Mouse (Mus musculus) neural tube, embryonic 10.5 days (tissue): Measurements from ENCODE around the gene Cfap20.

Experiments
- DNase-seq: peaks from one replicate; pipeline ENCODE4 v3.0.0-alpha.2; 2017; ENCODE audit warnings: low spot score; ENCODE audit errors: extremely low spot score

Gene Cfap20

GRCm38 (mm10) chr8:95434686-95435439 is at the start of gene Cfap20:
Gene Cfap20, minus strand, starts transcription at chr8:95434869.
- DNase-seq, result peak; percentile 100

DNA sequence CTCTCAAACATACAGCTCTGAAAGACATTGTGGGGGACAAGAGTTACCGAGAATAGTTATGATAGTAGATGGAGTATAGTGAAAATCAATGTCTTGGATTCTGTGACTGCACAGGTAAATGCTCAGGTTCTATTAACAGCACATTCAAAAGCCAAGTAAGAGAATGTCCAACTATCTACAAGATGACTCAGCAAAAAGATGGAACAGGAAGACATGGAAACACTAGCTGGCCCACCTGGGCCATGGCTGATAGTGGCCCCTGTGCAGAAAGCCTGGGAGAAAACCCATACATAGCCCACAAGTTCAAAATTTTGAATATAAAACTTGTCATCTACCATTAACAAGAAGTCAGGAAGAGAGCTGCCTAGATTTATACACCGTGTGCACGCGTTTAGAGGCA is 35.3 kb upstream of the Cfap20 start:
- no peak for DNase-seq

- no peak for DNase-seq
Measured at GRCm38 (mm10) chr8:95468995-95469394, 34.3 kb upstream of the Cfap20 start.

- DNase-seq, result no peak
Measured at GRCm38 (mm10) chr8:95466543-95466942, 31.9 kb upstream of the Cfap20 start.

DNA sequence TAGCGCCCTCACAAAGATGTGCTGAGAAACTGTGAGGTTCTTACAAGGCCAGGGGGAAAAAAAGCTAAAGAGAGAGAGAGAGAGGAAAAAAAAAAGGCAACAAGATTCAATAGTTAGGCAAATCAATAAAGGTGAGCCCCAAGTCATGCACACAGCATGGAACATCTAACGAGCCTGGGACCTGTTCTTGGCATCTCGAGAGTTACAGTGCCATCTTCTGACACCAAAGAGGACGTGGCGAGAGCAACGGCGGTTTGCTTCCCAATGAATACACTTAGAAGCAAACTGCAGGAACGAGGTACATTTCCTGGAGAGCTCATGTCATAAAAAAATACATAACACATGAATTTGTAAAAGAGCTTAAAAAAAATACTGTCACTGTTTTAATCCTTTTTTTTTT is 17.8 kb upstream of the Cfap20 start:
- DNase-seq, result no peak

DNA sequence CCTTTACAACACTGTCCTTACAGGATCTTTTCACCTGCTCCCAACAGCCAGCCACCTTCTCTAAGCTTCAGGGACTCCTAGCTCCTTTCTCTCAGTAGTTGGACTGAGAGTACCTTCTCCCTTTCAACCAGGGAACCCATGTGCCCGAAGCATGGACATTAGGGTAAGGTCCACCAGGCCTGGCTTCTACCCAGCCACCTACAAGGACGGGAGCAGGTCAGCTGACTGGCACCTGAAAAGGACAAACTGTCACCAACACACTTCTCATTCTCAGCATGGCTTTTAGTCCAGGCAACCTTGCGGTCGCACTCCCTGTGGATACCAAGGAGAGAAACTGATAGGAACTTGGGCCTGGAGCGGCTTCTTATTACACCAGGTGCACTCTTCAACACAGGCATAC is 15.6 kb upstream of the Cfap20 start:
- no peak for DNase-seq

- DNase-seq, result no peak
Measured at GRCm38 (mm10) chr8:95447661-95448060, 13.0 kb upstream of the Cfap20 start.

DNA sequence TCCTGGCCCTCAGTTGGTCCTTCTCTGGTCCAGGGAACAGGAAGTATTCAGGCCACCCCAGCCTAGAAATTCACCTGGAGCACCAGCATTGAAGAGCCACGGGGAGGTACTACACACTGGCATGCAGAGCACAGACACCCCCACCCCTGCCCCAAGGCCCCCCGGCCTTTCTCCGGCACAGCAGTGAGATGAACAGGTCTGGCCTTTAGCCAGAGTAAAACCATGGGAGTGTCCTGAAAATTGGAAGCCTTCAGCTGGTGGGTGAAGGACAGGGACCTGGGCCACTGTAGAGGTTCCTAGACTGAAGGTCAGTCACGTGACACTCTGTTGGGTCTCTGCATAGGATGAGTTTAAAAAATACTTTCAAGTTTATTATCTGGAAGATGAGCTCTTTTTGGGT is 10.4 kb upstream of the Cfap20 start:
- no peak for DNase-seq

GRCm38 (mm10) chr8:95441491-95442039 is 6.9 kb upstream of the Cfap20 start:
- no peak for DNase-seq

GRCm38 (mm10) chr8:95440168-95440709 is 5.6 kb upstream of the Cfap20 start:
- no peak for DNase-seq

GRCm38 (mm10) chr8:95439421-95439820 is 4.8 kb upstream of the Cfap20 start:
- no peak for DNase-seq

- no peak for DNase-seq
Measured at GRCm38 (mm10) chr8:95437341-95437992, 2.8 kb upstream of the Cfap20 start.

GRCm38 (mm10) chr8:95435930-95436329 is 1.3 kb upstream of the Cfap20 start:
- DNase-seq, result no peak

DNA sequence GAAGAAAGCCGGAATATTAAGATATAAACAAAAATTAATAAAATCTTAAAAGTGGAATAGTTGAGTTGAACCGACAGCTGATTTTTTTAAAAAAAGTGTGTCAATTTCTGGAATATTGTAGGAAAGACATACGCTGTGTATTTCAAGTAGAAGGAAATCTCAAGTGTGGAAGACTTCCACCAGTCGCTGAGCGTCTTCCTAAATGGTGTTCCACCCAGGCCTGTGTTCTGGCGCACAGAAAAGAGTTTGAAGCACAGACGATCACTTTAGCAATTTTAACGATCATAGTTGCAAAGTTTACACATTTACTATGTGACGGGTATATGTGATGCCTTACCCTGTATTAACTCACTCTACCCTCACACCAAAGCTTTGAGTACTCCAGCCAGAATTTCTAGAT is 802 bp upstream of the Cfap20 start:
- DNase-seq, result no peak

- peak; percentile 73 for DNase-seq
Measured at GRCm38 (mm10) chr8:95434233-95434632, 436 bp downstream of the Cfap20 start.

- DNase-seq, result no peak
Measured at GRCm38 (mm10) chr8:95433124-95433523, 1.5 kb downstream of the Cfap20 start.

- no peak for DNase-seq
Measured at GRCm38 (mm10) chr8:95432471-95432870, 2.2 kb downstream of the Cfap20 start.

DNA sequence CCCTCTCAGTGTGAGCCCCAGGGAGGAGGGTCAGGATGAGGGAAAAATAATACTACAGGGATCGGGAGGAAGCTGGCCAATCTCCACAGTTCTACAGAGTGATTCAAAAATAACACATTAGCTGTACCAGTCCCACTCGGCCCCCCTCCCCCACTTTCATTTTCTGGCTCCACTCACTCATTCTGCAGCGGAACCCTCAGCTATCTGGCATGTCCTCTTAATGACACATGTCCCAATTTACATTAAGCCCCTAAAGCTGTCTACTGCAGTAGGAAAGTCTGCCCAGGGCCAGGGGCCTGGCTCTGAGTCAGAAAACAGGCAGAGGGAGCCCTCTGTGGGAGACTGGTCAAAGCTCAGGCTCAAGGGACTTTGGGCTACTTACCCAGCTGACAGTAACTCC is 4.7 kb downstream of the Cfap20 start:
- peak; percentile 21 for DNase-seq

DNA sequence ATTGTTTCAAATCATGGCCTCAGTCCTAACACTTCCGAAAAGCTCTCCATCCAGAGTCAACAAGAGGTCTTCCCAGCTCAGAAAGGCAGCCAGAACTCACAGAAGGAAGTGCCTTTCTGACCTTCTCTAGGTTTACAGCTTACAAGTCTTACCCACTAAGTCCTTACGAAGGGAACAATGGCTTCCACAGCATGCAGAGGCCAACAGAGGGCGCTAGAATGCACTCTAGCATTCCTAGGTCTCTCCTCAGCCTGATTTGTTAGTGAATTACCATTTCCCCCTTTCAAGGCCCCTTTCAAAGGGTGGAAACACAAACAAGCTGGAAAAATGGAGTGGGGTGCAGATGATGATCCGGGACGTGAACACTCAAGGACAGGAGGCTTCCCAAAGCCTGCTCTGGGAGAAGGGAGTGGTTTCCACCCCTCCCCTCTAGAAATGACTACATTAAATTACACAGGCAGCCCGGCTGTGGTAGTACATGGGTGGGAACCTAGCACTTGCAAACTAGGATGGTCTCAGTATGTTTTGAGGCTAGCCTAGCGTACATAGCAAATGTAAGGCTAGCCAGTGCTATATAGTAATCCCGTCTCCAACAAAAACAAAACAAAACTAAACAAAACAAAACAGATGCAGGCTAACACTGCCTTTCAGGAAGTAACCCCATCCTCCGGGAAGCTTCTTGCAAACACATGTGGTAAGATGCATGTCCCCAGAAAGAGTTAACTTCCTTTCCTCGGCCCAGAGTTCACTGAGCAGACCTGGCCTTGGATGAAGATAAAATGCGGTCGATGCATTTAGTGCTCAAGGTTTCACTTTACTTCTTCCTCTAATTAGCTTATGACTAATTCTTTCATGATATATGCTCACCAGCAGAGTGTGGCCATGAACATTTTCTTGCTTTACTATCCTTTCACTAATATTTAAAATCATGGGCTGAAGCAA is 6.8 kb downstream of the Cfap20 start:
- peak; percentile 66 for DNase-seq

DNA sequence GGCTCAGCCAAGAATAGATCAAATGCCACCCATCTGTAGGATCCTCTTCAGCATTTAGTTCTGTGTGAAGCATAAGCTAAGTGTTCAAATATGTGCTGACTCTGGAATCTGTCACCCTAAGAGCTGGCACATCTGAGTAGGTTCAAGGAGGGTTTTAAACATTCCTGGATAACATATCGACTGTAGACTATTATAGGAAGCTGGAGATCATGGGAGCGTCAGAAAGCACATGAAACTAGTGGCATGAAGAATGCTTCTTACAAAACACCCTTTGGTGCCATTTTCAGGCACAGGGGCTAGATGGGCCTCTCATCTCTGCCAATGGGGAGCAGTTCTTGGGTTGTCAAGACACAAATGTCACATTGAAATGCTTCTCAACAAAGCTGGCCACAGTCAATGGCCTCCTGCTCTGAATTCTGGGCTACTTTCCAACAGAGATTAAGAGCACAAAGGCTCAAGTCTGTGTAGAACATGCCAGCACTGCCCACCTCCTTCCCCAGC is 7.8 kb downstream of the Cfap20 start:
- DNase-seq, result no peak

DNA sequence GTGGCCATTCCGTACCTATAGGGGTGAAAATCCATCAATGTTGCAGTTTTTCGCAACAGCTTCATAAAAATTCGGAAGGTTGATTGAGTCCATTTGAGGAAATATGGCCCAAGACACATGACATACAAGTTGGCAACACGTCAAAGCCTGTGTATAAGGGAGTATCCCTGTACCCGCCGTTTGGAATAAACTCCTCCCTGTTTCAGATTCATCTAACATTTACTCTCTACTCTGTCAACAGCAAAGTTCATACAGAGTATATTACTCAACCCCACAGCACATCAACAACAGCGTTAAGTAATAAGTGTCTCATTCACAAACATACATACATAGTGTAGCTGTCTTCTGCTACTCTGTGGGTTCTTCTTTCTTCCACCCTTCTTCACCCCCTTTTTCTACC is 10.0 kb downstream of the Cfap20 start:
- no peak for DNase-seq
